Mouse (Mus musculus) heart, embryonic 14.5 days (tissue): Measurements from ENCODE around the gene Ldlrap1. TPM values are rescaled to one million over a fixed set of nuclear protein-coding genes. Genes with fewer than 3 reads are reported as not detected.
A peak's percentile ranks its signal among the peaks of the same experiment; 100 is the strongest.

ENCODE experiments used
- ATAC-seq: fragments of 200-750 bp; cut with Nextera tagmentation; 2 replicates; pipeline ENCODE4 v1.8.0; 2017; ENCODE audit warnings: low read depth, moderate TSS enrichment; ENCODE audit not compliant: insufficient number of reproducible peaks, insufficient read depth, low FRiP score
- H3K27ac ChIP-seq, 2 experiments: fragments of 200-500 bp in 1 of 2; fragments of 300-500 bp in 1 of 2; sonication (generic) in 1 of 2; replicated peaks in 1 of 2; 2 replicates each; pipeline ENCODE4 v1.5.1; 2012 to 2014; ENCODE audit warnings: low read depth in 2 of 2, low read length in 2 of 2, control low read depth in 1 of 2, mild to moderate bottlenecking in 1 of 2, mixed read lengths in 1 of 2; ENCODE audit not compliant: control insufficient read depth in 1 of 2, insufficient read depth in 1 of 2
- H3K27me3 ChIP-seq: fragments of 300-500 bp; sonication (generic); 2 replicates; pipeline ENCODE4 v1.6.1; 2014; ENCODE audit warnings: mild to moderate bottlenecking, low read length, control low read depth; ENCODE audit not compliant: control insufficient read depth, insufficient read depth
- H3K36me3 ChIP-seq: fragments of 300-500 bp; sonication (generic); 2 replicates; pipeline ENCODE4 v1.6.1; 2014; ENCODE audit warnings: mild to moderate bottlenecking, control low read depth, low read length, mixed read lengths; ENCODE audit not compliant: control insufficient read depth, insufficient read depth
- H3K4me1 ChIP-seq, 2 experiments: fragments of 200-500 bp in 1 of 2; fragments of 300-500 bp in 1 of 2; sonication (generic) in 1 of 2; 2 replicates each; pipeline ENCODE4 v1.6.1; 2012 to 2014; ENCODE audit warnings: low read length in 2 of 2, control low read depth in 1 of 2, mixed read lengths in 1 of 2; ENCODE audit not compliant: control insufficient read depth in 2 of 2, insufficient read depth in 2 of 2
- H3K4me2 ChIP-seq: fragments of 300-500 bp; sonication (generic); 2 replicates; pipeline ENCODE4 v1.6.1; 2014; ENCODE audit warnings: mild to moderate bottlenecking, low read length
- H3K4me3 ChIP-seq, 2 experiments: fragments of 200-500 bp in 1 of 2; fragments of 300-500 bp in 1 of 2; sonication (generic) in 1 of 2; 2 replicates each; pipeline ENCODE4 v1.5.1; 2012 to 2014; ENCODE audit warnings: low read length in 2 of 2, mild to moderate bottlenecking in 2 of 2, control low read depth in 1 of 2, low read depth in 1 of 2, moderate library complexity in 1 of 2; ENCODE audit not compliant: control insufficient read depth in 1 of 2, insufficient read depth in 1 of 2
- H3K9ac ChIP-seq: fragments of 300-500 bp; sonication (generic); 2 replicates; pipeline ENCODE4 v1.6.1; 2014; ENCODE audit warnings: mild to moderate bottlenecking, low read length
- H3K9me3 ChIP-seq: fragments of 300-500 bp; sonication (generic); 2 replicates; pipeline ENCODE4 v1.6.1; 2016; ENCODE audit warnings: low read length, control low read depth; ENCODE audit not compliant: control insufficient read depth
- WGBS: fragments of 180-500 bp; shearing (Covaris S2); extraction: QIAGEN DNeasy Blood & Tissue Kit; methylation state at CpG from one replicate; pipeline ENCODE4 v1.1.7; 2014; 5-methylcytosine and 5-hydroxymethylcytosine counted together
- polyA plus RNA-seq: library from polyadenylated mRNA; unstranded; fragments of >200 nt; fragmentation: Nextera tagmentation; extraction: Ambion mirVana; gene quantifications from 2 replicates; pipeline ENCODE4 v1.2.1, GENCODE M21; 2014

The Ldlrap1 gene
- polyA plus RNA-seq, 1 experiment from 2014 or later, result 12.3 TPM

GRCm38 (mm10) chr4:134793213-134793956, 25.6 kb upstream of the Ldlrap1 start:
- no peak overlapping the region for H3K4me3 ChIP-seq
- H3K27ac ChIP-seq, result no peak overlapping the region
- H3K4me2 ChIP-seq, result no peak overlapping the region
- H3K27me3 ChIP-seq, result no peaks in the 10 kb centered on the region
- H3K4me1 ChIP-seq, result peaks cover 9 to 19% of the 10 kb centered on the region in 2 experiments
- no peak overlapping the region for H3K9ac ChIP-seq
- 39% methylated on average over 10 of the region's 10 CpGs for WGBS
- no peaks in the 10 kb centered on the region for H3K9me3 ChIP-seq
- no peaks in the 10 kb centered on the region for H3K36me3 ChIP-seq
- no peak for ATAC-seq

- Histone ChIP-seq H3K4me2 (no peak overlapping the region), H3K9ac (no peak overlapping the region), H3K27ac (no peak overlapping the region), H3K9me3 (no peaks in the 10 kb centered on the region), H3K36me3 (no peaks in the 10 kb centered on the region), H3K27me3 (no peaks in the 10 kb centered on the region), H3K4me1 (peaks cover 2 to 8% of the 10 kb centered on the region in 2 experiments; a peak in 3 of 4 replicates), H3K4me3 (no peak overlapping the region)
- no peak for ATAC-seq
- WGBS, result 60% methylated on average over 6 of the region's 6 CpGs
Measured at GRCm38 (mm10) chr4:134791731-134792130, 23.9 kb upstream of the Ldlrap1 start.

- H3K9ac ChIP-seq, result no peak overlapping the region
- 41% methylated on average over 10 of the region's 10 CpGs for WGBS
- H3K9me3 ChIP-seq, result no peaks in the 10 kb centered on the region
- H3K4me2 ChIP-seq, result no peak overlapping the region
- H3K4me3 ChIP-seq, result no peak overlapping the region
- no peak overlapping the region for H3K27ac ChIP-seq
- no peaks in the 10 kb centered on the region for H3K27me3 ChIP-seq
- H3K36me3 ChIP-seq, result no peaks in the 10 kb centered on the region
- no peak for ATAC-seq
- H3K4me1 ChIP-seq, result no peaks in the 10 kb centered on the region
Measured at GRCm38 (mm10) chr4:134786946-134787345, 19.1 kb upstream of the Ldlrap1 start.

GRCm38 (mm10) chr4:134784701-134785100, 16.9 kb upstream of the Ldlrap1 start:
- no peak for ATAC-seq
- 62% methylated on average over 5 of the region's 5 CpGs for WGBS

GRCm38 (mm10) chr4:134779136-134779934, 11.5 kb upstream of the Ldlrap1 start:
- no peak overlapping the region for H3K4me2 ChIP-seq
- H3K4me1 ChIP-seq, result peaks cover 3 to 10% of the 10 kb centered on the region in 2 experiments; a peak in 2 of 4 replicates
- no peaks in the 10 kb centered on the region for H3K36me3 ChIP-seq
- ATAC-seq, result no peak
- no peaks in the 10 kb centered on the region for H3K9me3 ChIP-seq
- H3K9ac ChIP-seq, result no peak overlapping the region
- no peak overlapping the region for H3K4me3 ChIP-seq
- 50% methylated on average over 14 of the region's 14 CpGs for WGBS
- no peaks in the 10 kb centered on the region for H3K27me3 ChIP-seq
- H3K27ac ChIP-seq, result 0 out of 4 replicates have a peak overlapping the region, but pooled peaks of 1 of the 2 experiments have one; percentile 14

More at GRCm38 (mm10) chr4:134784701-134785100, 16.9 kb upstream of the Ldlrap1 start:
- Histone ChIP-seq H3K27me3 (no peaks in the 10 kb centered on the region), H3K4me3 (no peak overlapping the region), H3K9ac (no peak overlapping the region), H3K4me1 (no peaks in the 10 kb centered on the region), H3K27ac (no peak overlapping the region), H3K9me3 (no peaks in the 10 kb centered on the region), H3K36me3 (no peaks in the 10 kb centered on the region), H3K4me2 (no peak overlapping the region)

- Histone ChIP-seq H3K9ac (no peak overlapping the region), H3K9me3 (no peaks in the 10 kb centered on the region), H3K27me3 (no peaks in the 10 kb centered on the region), H3K4me2 (no peak overlapping the region), H3K4me3 (no peak overlapping the region), H3K4me1 (peaks cover 8 to 16% of the 10 kb centered on the region in 2 experiments; a peak in 2 of 4 replicates), H3K27ac (no peak overlapping the region), H3K36me3 (no peaks in the 10 kb centered on the region)
- WGBS, result 67% methylated on average over 7 of the region's 7 CpGs
- no peak for ATAC-seq
Measured at GRCm38 (mm10) chr4:134776246-134776645, 8.4 kb upstream of the Ldlrap1 start.

GRCm38 (mm10) chr4:134775234-134775944, 7.6 kb upstream of the Ldlrap1 start:
- no peak overlapping the region for H3K9ac ChIP-seq
- peaks cover 8 to 16% of the 10 kb centered on the region in 2 experiments; a peak in 2 of 4 replicates for H3K4me1 ChIP-seq
- H3K36me3 ChIP-seq, result no peaks in the 10 kb centered on the region
- 47% methylated on average over 14 of the region's 14 CpGs for WGBS
- H3K27me3 ChIP-seq, result no peaks in the 10 kb centered on the region
- H3K4me3 ChIP-seq, result no peak overlapping the region
- ATAC-seq, result no peak
- no peaks in the 10 kb centered on the region for H3K9me3 ChIP-seq
- H3K27ac ChIP-seq, result no peak overlapping the region
- no peak overlapping the region for H3K4me2 ChIP-seq
